Mouse (Mus musculus) heart, embryonic 12.5 days (tissue): Measurements from ENCODE around the gene Sapcd1. TPM values are rescaled to one million over a fixed set of nuclear protein-coding genes. Genes with fewer than 3 reads are reported as not detected.
"Not testable (repeated sequence)": the region's sequence is repeated elsewhere in the genome, so short reads cannot be mapped to it uniquely, and the experiment has no call there.

ENCODE experiments used
- ATAC-seq: fragments of 200-750 bp; cut with Nextera tagmentation; 2 replicates; pipeline ENCODE4 v1.8.0; 2017; ENCODE audit warnings: moderate TSS enrichment, moderate library complexity; ENCODE audit not compliant: insufficient number of reproducible peaks, low FRiP score
- H3K27ac ChIP-seq: fragments of 300-500 bp; sonication (generic); 2 replicates; pipeline ENCODE4 v1.5.1; 2016; ENCODE audit warnings: mild to moderate bottlenecking, moderate library complexity; ENCODE audit not compliant: poor library complexity, severe bottlenecking
- H3K27me3 ChIP-seq: fragments of 300-500 bp; sonication (generic); replicated peaks from 2 replicates; pipeline ENCODE4 v1.6.1; 2016; ENCODE audit warnings: mild to moderate bottlenecking, moderate library complexity
- H3K36me3 ChIP-seq: fragments of 300-500 bp; sonication (generic); 2 replicates; pipeline ENCODE4 v1.6.1; 2016; ENCODE audit warnings: mild to moderate bottlenecking, moderate library complexity
- H3K4me1 ChIP-seq: fragments of 300-500 bp; sonication (generic); replicated peaks from 2 replicates; pipeline ENCODE4 v1.6.1; 2016; ENCODE audit warnings: mild to moderate bottlenecking
- H3K4me2 ChIP-seq: fragments of 300-500 bp; sonication (generic); 2 replicates; pipeline ENCODE4 v1.6.1; 2016; ENCODE audit warnings: mild to moderate bottlenecking, moderate library complexity
- H3K4me3 ChIP-seq: fragments of 300-500 bp; sonication (generic); 2 replicates; pipeline ENCODE4 v1.5.1; 2016; ENCODE audit warnings: mild to moderate bottlenecking
- H3K9ac ChIP-seq: fragments of 300-500 bp; sonication (generic); 2 replicates; pipeline ENCODE4 v1.6.1; 2016; ENCODE audit warnings: mild to moderate bottlenecking, moderate library complexity
- H3K9me3 ChIP-seq: fragments of 300-500 bp; sonication (generic); replicated peaks from 2 replicates; pipeline ENCODE4 v1.6.1; 2016; ENCODE audit warnings: mild to moderate bottlenecking, moderate library complexity
- WGBS: fragments of 180-500 bp; shearing (Covaris S2); methylation state at CpG from one replicate; pipeline ENCODE4 v1.1.7; 2016; 5-methylcytosine and 5-hydroxymethylcytosine counted together
- polyA plus RNA-seq: library from polyadenylated mRNA; unstranded; fragments of >200 nt; fragmentation: Nextera tagmentation; extraction: Ambion mirVana; gene quantifications from 2 replicates; pipeline ENCODE4 v1.2.1, GENCODE M21; 2016

Sapcd1 gene
- polyA plus RNA-seq, 1 experiment from 2014 or later: 2.4 TPM

- Histone ChIP-seq H3K36me3 (peaks cover 34% of the 10 kb centered on the region), H3K27ac (no peak overlapping the region), H3K4me3 (no peak overlapping the region), H3K4me1 (peaks cover 37% of the 10 kb centered on the region), H3K9ac (no peak overlapping the region), H3K4me2 (no peak overlapping the region), H3K9me3 (no peaks in the 10 kb centered on the region), H3K27me3 (peaks cover 5% of the 10 kb centered on the region; the same call in 1 of the 2 replicates)
- WGBS: 68% methylated on average over 3 of the region's 3 CpGs
- no peak for ATAC-seq
These were observed 9.6 kb downstream of the Sapcd1 start for GRCm38 (mm10) chr17:35018171-35018570.

- peaks cover 39% of the 10 kb centered on the region for H3K36me3 ChIP-seq
- H3K27ac ChIP-seq: no peak overlapping the region
- ATAC-seq: no peak
- H3K4me3 ChIP-seq: no peak overlapping the region
- no peaks in the 10 kb centered on the region for H3K9me3 ChIP-seq
- H3K4me2 ChIP-seq: no peak overlapping the region
- H3K27me3 ChIP-seq: peaks cover 5% of the 10 kb centered on the region; the same call in 1 of the 2 replicates
- H3K9ac ChIP-seq: no peak overlapping the region
- peaks cover 32% of the 10 kb centered on the region for H3K4me1 ChIP-seq
- 65% methylated on average over 14 of the region's 14 CpGs for WGBS
These were observed 10.1 kb downstream of the Sapcd1 start for GRCm38 (mm10) chr17:35017706-35018030.

GRCm38 (mm10) chr17:35016791-35017705, 10.8 kb downstream of the Sapcd1 start:
- WGBS: 80% methylated on average over 10 of the region's 10 CpGs
- peaks cover 45% of the 10 kb centered on the region for H3K36me3 ChIP-seq
- ATAC-seq: no peak
- H3K9ac ChIP-seq: peak overlapping the region; percentile 33; the same call in 1 of the 2 replicates
- peaks cover 5% of the 10 kb centered on the region; the same call in 1 of the 2 replicates for H3K27me3 ChIP-seq
- H3K9me3 ChIP-seq: no peaks in the 10 kb centered on the region
- no peak overlapping the region for H3K4me2 ChIP-seq
- H3K4me1 ChIP-seq: peaks cover 29% of the 10 kb centered on the region
- no peak overlapping the region for H3K4me3 ChIP-seq
- 0 out of 2 replicates have a peak overlapping the region, but pooled peaks have one; percentile 16 for H3K27ac ChIP-seq

- Histone ChIP-seq H3K27me3 (peaks cover 5% of the 10 kb centered on the region; the same call in 1 of the 2 replicates), H3K36me3 (peaks cover 51% of the 10 kb centered on the region), H3K9ac (peak within 1 kb of the TSS; percentile 33; the same call in 1 of the 2 replicates), H3K4me1 (peaks cover 23% of the 10 kb centered on the region), H3K4me2 (no peak within 1 kb of the TSS), H3K4me3 (no peak within 1 kb of the TSS), H3K9me3 (no peaks in the 10 kb centered on the region), H3K27ac (peak within 1 kb of the TSS; percentile 16; the same call in 1 of the 2 replicates)
- 53% methylated on average over 12 of the region's 12 CpGs for WGBS
- ATAC-seq: no peak; the same call in 1 of the 2 replicates
These were observed 11.4 kb downstream of the Sapcd1 start, which contains the start of gene Vwa7 for GRCm38 (mm10) chr17:35016376-35016775. Gene Vwa7 (plus strand): TSS chr17:35016579.

GRCm38 (mm10) chr17:35015296-35015695, 12.5 kb downstream of the Sapcd1 start:
- 92% methylated on average over 16 of the region's 16 CpGs for WGBS
- peaks cover 16% of the 10 kb centered on the region for H3K4me1 ChIP-seq
- H3K27ac ChIP-seq: no peak overlapping the region
- peaks cover 3% of the 10 kb centered on the region; the same call in 1 of the 2 replicates for H3K27me3 ChIP-seq
- H3K4me3 ChIP-seq: no peak overlapping the region
- no peak overlapping the region for H3K4me2 ChIP-seq
- H3K9ac ChIP-seq: peak overlapping the region; percentile 33; the same call in 1 of the 2 replicates
- no peaks in the 10 kb centered on the region for H3K9me3 ChIP-seq
- peaks cover 62% of the 10 kb centered on the region for H3K36me3 ChIP-seq
- ATAC-seq: no peak

GRCm38 (mm10) chr17:35013221-35013620, 14.6 kb downstream of the Sapcd1 start:
- Histone ChIP-seq H3K4me2 (no peak overlapping the region), H3K9me3 (no peaks in the 10 kb centered on the region), H3K27ac (no peak overlapping the region), H3K36me3 (peaks cover 82% of the 10 kb centered on the region), H3K4me3 (no peak overlapping the region), H3K9ac (no peak overlapping the region), H3K27me3 (no peaks in the 10 kb centered on the region; the same call in 1 of the 2 replicates), H3K4me1 (peaks cover 16% of the 10 kb centered on the region)
- ATAC-seq: no peak
- WGBS: 85% methylated on average over 6 of the region's 6 CpGs

- Histone ChIP-seq H3K4me3 (no peak overlapping the region), H3K4me2 (no peak overlapping the region), H3K9me3 (no peaks in the 10 kb centered on the region), H3K27ac (no peak overlapping the region), H3K36me3 (peaks cover 90% of the 10 kb centered on the region), H3K27me3 (no peaks in the 10 kb centered on the region), H3K4me1 (peaks cover 16% of the 10 kb centered on the region), H3K9ac (no peak overlapping the region)
- no peak for ATAC-seq
- WGBS: 85% methylated on average over 13 of the region's 13 CpGs
These were observed 15.4 kb downstream of the Sapcd1 start for GRCm38 (mm10) chr17:35012430-35012829.

GRCm38 (mm10) chr17:35011440-35011839, 16.4 kb downstream of the Sapcd1 start:
- Histone ChIP-seq H3K9ac (peak overlapping the region; percentile 17; the same call in 1 of the 2 replicates), H3K4me3 (no peak overlapping the region), H3K4me1 (peaks cover 10% of the 10 kb centered on the region), H3K36me3 (peaks cover 98% of the 10 kb centered on the region), H3K9me3 (no peaks in the 10 kb centered on the region), H3K4me2 (no peak overlapping the region), H3K27me3 (no peaks in the 10 kb centered on the region), H3K27ac (no peak overlapping the region)
- ATAC-seq: no peak
- WGBS: 88% methylated on average over 8 of the region's 8 CpGs

- Histone ChIP-seq H3K4me2 (no peak overlapping the region), H3K36me3 (peaks cover 96% of the 10 kb centered on the region), H3K27me3 (no peaks in the 10 kb centered on the region), H3K27ac (no peak overlapping the region), H3K4me1 (no peaks in the 10 kb centered on the region), H3K4me3 (no peak overlapping the region), H3K9ac (no peak overlapping the region), H3K9me3 (no peaks in the 10 kb centered on the region)
- ATAC-seq: no peak
- WGBS: 90% methylated on average over 7 of the region's 7 CpGs
These were observed 18.2 kb downstream of the Sapcd1 start for GRCm38 (mm10) chr17:35009586-35009985.

GRCm38 (mm10) chr17:35007387-35007991, 20.3 kb downstream of the Sapcd1 start:
- Histone ChIP-seq H3K4me3 (no peak overlapping the region), H3K36me3 (peaks cover 82% of the 10 kb centered on the region), H3K9me3 (no peaks in the 10 kb centered on the region), H3K4me1 (peaks cover 12% of the 10 kb centered on the region), H3K9ac (no peak overlapping the region), H3K27me3 (no peaks in the 10 kb centered on the region), H3K4me2 (no peak overlapping the region), H3K27ac (no peak overlapping the region)
- WGBS: 97% methylated on average over 7 of the region's 7 CpGs
- ATAC-seq: no peak

GRCm38 (mm10) chr17:35005902-35006301, 21.9 kb downstream of the Sapcd1 start:
- not testable (repeated sequence) for H3K27ac ChIP-seq, H3K27me3 ChIP-seq, H3K4me2 ChIP-seq, H3K4me3 ChIP-seq, ATAC-seq, H3K9ac ChIP-seq, H3K9me3 ChIP-seq
- Histone ChIP-seq H3K36me3 (peaks cover 66% of the 10 kb centered on the region), H3K4me1 (peaks cover 17% of the 10 kb centered on the region)
- WGBS: 93% methylated on average over 4 of the region's 5 CpGs
